In genomic region chr6:4008501-4009040, GRCm38 (mm10) we compare ENCODE assay signal across 26 mouse cellular contexts. TPM values are rescaled to one million over a fixed set of nuclear protein-coding genes. Genes with fewer than 3 reads are reported as not detected.
DNase-seq lines count a peak whose midpoint lies in the region; ATAC-seq and TF ChIP-seq lines count a peak whose summit lies in the region.
"Had no signal": no experiment of that assay in that cellular context is flagged by ENCODE, and none has a peak within 500 bp of the region (broad histone marks: within the 10 kb centered on the region; RNA-seq: fewer than 3 reads in every experiment).

No protein-coding gene starts in this region.

- TF ChIP-seq CTCF in lung, embryonic 14.5 days (IDR thresholded peaks at IDR 0.05; ENCODE audit: low read depth): no peak

- 65% methylated on average over 2 of the region's 2 CpGs for WGBS in heart, embryonic 11.5 days (ENCODE audit: insufficient replicate concordance)
- WGBS in lung, embryonic 14.5 days: 28% methylated on average over 2 of the region's 2 CpGs
- 20% methylated on average over 2 of the region's 2 CpGs for WGBS in heart, embryonic 16.5 days

- no peaks in the 10 kb centered on the region for H3K36me3 ChIP-seq in heart, embryonic 11.5 days (ENCODE audit: control insufficient read depth, insufficient read depth, low read length)
- H3K36me3 ChIP-seq in lung, embryonic 14.5 days (ENCODE audit: insufficient read depth): no peaks in the 10 kb centered on the region
- H3K36me3 ChIP-seq in heart, embryonic 16.5 days (ENCODE audit: control insufficient read depth, insufficient read depth): no peaks in the 10 kb centered on the region
- H3K36me3 ChIP-seq: forebrain, embryonic 12.5 days; hindbrain, embryonic 15.5 days; limb, embryonic 12.5 days; liver, embryonic 13.5 days; neural tube, embryonic 15.5 days had no signal

- no peaks in the 10 kb centered on the region for H3K27me3 ChIP-seq in heart, embryonic 11.5 days (ENCODE audit: control insufficient read depth, insufficient read depth, low read length)
- H3K27me3 ChIP-seq in lung, embryonic 14.5 days (ENCODE audit: insufficient read depth, low read length): no peaks in the 10 kb centered on the region
- no peaks in the 10 kb centered on the region for H3K27me3 ChIP-seq in heart, embryonic 16.5 days (ENCODE audit: control insufficient read depth, insufficient read depth, low read length)
- H3K27me3 ChIP-seq: limb, embryonic 12.5 days; liver, embryonic 13.5 days; neural tube, embryonic 15.5 days had no signal

- no peak overlapping the region for H3K27ac ChIP-seq in heart, embryonic 11.5 days (ENCODE audit: low read depth, low read length)
- no peak overlapping the region for H3K27ac ChIP-seq in lung, embryonic 14.5 days (ENCODE audit: low read depth)
- H3K27ac ChIP-seq in heart, embryonic 16.5 days (ENCODE audit: low read length): 0 out of 2 replicates have a peak overlapping the region, but pooled peaks have one; percentile 45
- H3K27ac ChIP-seq: forebrain, embryonic 12.5 days; hindbrain, embryonic 15.5 days; limb, embryonic 12.5 days; liver, embryonic 13.5 days; neural tube, embryonic 15.5 days had no signal

- H3K4me2 ChIP-seq in heart, embryonic 11.5 days: no peak overlapping the region
- H3K4me2 ChIP-seq in lung, embryonic 14.5 days: no peak overlapping the region
- no peak overlapping the region for H3K4me2 ChIP-seq in heart, embryonic 16.5 days (ENCODE audit: low read depth, low read length)
- H3K4me2 ChIP-seq: forebrain, embryonic 12.5 days; hindbrain, embryonic 15.5 days; limb, embryonic 12.5 days; liver, embryonic 13.5 days; neural tube, embryonic 15.5 days had no signal

- DNase-seq in heart, adult 11 months: peak; percentile 95
- DNase-seq in lung, embryonic 14.5 days: peak; percentile 73
- no peak for DNase-seq in lung, postnatal 10 days
- no peak for DNase-seq in adrenal gland, adult 8-10 months
- no peak for DNase-seq in urinary bladder, postnatal 4 days (ENCODE audit: low spot score in 2 of 2)
- DNase-seq: cerebellum, postnatal 10 days; embryo, embryonic 11 days; layer of hippocampus, adult 9-11 months; liver, embryonic 13.5 days; midbrain, embryonic 14.5 days; right cerebral cortex, postnatal 4 days; thymus, postnatal 4 days had no signal

- no peak overlapping the region for H3K9ac ChIP-seq in heart, embryonic 11.5 days (ENCODE audit: low read depth, low read length)
- no peak overlapping the region for H3K9ac ChIP-seq in lung, embryonic 14.5 days
- H3K9ac ChIP-seq in heart, embryonic 16.5 days (ENCODE audit: low read length): no peak overlapping the region
- H3K9ac ChIP-seq: forebrain, embryonic 12.5 days; hindbrain, embryonic 15.5 days; limb, embryonic 12.5 days; liver, embryonic 13.5 days; neural tube, embryonic 15.5 days had no signal

- no peak overlapping the region for H3K4me3 ChIP-seq in heart, embryonic 11.5 days (ENCODE audit: low read depth, low read length)
- H3K4me3 ChIP-seq in lung, embryonic 14.5 days (ENCODE audit: low read depth, low read length): no peak overlapping the region
- no peak overlapping the region for H3K4me3 ChIP-seq in heart, embryonic 16.5 days (ENCODE audit: low read length)
- H3K4me3 ChIP-seq: forebrain, embryonic 12.5 days; hindbrain, embryonic 15.5 days; limb, embryonic 12.5 days; liver, embryonic 13.5 days; myocyte; neural tube, embryonic 15.5 days had no signal

- H3K4me1 ChIP-seq in heart, embryonic 11.5 days (ENCODE audit: control insufficient read depth, insufficient read depth, low read length): no peaks in the 10 kb centered on the region
- H3K4me1 ChIP-seq in lung, embryonic 14.5 days (ENCODE audit: insufficient read depth): 0 out of 2 replicates have a peak, but pooled peaks cover 7% of the 10 kb centered on the region
- H3K4me1 ChIP-seq in heart, embryonic 16.5 days (ENCODE audit: control insufficient read depth, insufficient read depth, low read length): 0 out of 2 replicates have a peak, but pooled peaks cover 4% of the 10 kb centered on the region
- H3K4me1 ChIP-seq: liver, embryonic 13.5 days had no signal

- no peaks in the 10 kb centered on the region for H3K9me3 ChIP-seq in heart, embryonic 11.5 days (replicated peaks; ENCODE audit: control insufficient read depth, low read length)
- no peaks in the 10 kb centered on the region for H3K9me3 ChIP-seq in lung, embryonic 14.5 days (ENCODE audit: low read depth, low read length)
- no peaks in the 10 kb centered on the region for H3K9me3 ChIP-seq in heart, embryonic 16.5 days (replicated peaks; ENCODE audit: control insufficient read depth, low read length)
- H3K9me3 ChIP-seq: forebrain, embryonic 12.5 days; hindbrain, embryonic 15.5 days; limb, embryonic 12.5 days; liver, embryonic 13.5 days; neural tube, embryonic 15.5 days had no signal

- no peak for ATAC-seq in heart, embryonic 11.5 days (replicated peaks; ENCODE audit: insufficient number of reproducible peaks, low FRiP score, low TSS enrichment)
- no peak for ATAC-seq in lung, embryonic 14.5 days (ENCODE audit: insufficient read depth)
- ATAC-seq in heart, embryonic 16.5 days (replicated peaks; ENCODE audit: extremely low read depth, insufficient read depth, low FRiP score): no peak
- ATAC-seq: intestine, embryonic 16.5 days; Patski had no signal

RNA-seq across cellular contexts. Expression of gene Gng11, which starts 4.9 kb away (rescaled TPM):
- 69.3 and 71.5 TPM in 2 replicates for polyA plus RNA-seq in heart, embryonic 11.5 days (2014; fragmentation: Nextera tagmentation; extraction: Ambion mirVana)
- polyA plus RNA-seq in lung, embryonic 14.5 days (2014; fragmentation: Nextera tagmentation; extraction: Ambion mirVana): 116 and 117 TPM in 2 replicates
- 108 and 110 TPM in 2 replicates for polyA plus RNA-seq in heart, embryonic 16.5 days (2015; fragmentation: Nextera tagmentation; extraction: Ambion mirVana)
- 10 to 100 TPM; 23.1 to 45.2 (median 35.0) TPM for total RNA-seq in adrenal gland, adult 8-10 months (2022)
- polyA plus RNA-seq: Patski had no signal

RNA-seq across cellular contexts. Expression of gene Gngt1, which starts 15.0 kb away (rescaled TPM):
- polyA plus RNA-seq in heart, embryonic 11.5 days (2014; fragmentation: Nextera tagmentation; extraction: Ambion mirVana): not detected in 2 replicates
- not detected in 2 replicates for polyA plus RNA-seq in lung, embryonic 14.5 days (2014; fragmentation: Nextera tagmentation; extraction: Ambion mirVana)
- not detected in 2 replicates for polyA plus RNA-seq in heart, embryonic 16.5 days (2015; fragmentation: Nextera tagmentation; extraction: Ambion mirVana)
- not detected for total RNA-seq in adrenal gland, adult 8-10 months (2022)
- total RNA-seq: heart, postnatal 10 days; megakaryocyte progenitor cell, adult 5-6 weeks had no signal
- polyA plus RNA-seq: C2C12; forebrain, embryonic 12.5 days; frontal cortex, adult 2 months; hindbrain, embryonic 15.5 days; limb, embryonic 12.5 days; liver, embryonic 13.5 days; midbrain, embryonic 14.5 days; myocyte; neural tube, embryonic 15.5 days; testis, adult 2 months had no signal

RNA-seq across cellular contexts. Expression of gene Tfpi2, which starts 19.9 kb away (rescaled TPM):
- polyA plus RNA-seq in heart, embryonic 11.5 days (2014; fragmentation: Nextera tagmentation; extraction: Ambion mirVana): 4.0 and 4.6 TPM in 2 replicates
- 1.7 and 2.9 TPM in 2 replicates for polyA plus RNA-seq in lung, embryonic 14.5 days (2014; fragmentation: Nextera tagmentation; extraction: Ambion mirVana)
- polyA plus RNA-seq in heart, embryonic 16.5 days (2015; fragmentation: Nextera tagmentation; extraction: Ambion mirVana): 4.0 and 5.1 TPM in 2 replicates
- total RNA-seq in adrenal gland, adult 8-10 months (2022): 1 to 10 TPM in 3 of 4 experiments, under 1 TPM in 1; 0.75 to 1.6 (median 1.2) TPM
- polyA plus RNA-seq: Patski; testis, adult 2 months had no signal

Comparison
In these comparisons a context has a peak if more than half of its experiments do, and no peak if none do; other contexts are left out.
1. DNase-seq: peak in heart, adult 11 months (single experiment) and lung, embryonic 14.5 days (single experiment); none in lung, postnatal 10 days (single experiment), adrenal gland, adult 8-10 months (single experiment) and urinary bladder, postnatal 4 days (0 of 2).